Mouse (Mus musculus) intestine, postnatal 0 days (tissue): Measurements from ENCODE around the gene Shisa2. TPM values are rescaled to one million over a fixed set of nuclear protein-coding genes. Genes with fewer than 3 reads are reported as not detected.

ENCODE experiments used
- ATAC-seq: fragments of 200-750 bp; cut with Nextera tagmentation; 2 replicates; pipeline ENCODE4 v1.8.0; 2017; ENCODE audit warnings: mild to moderate bottlenecking, moderate TSS enrichment, moderate library complexity
- H3K27ac ChIP-seq: fragments of 300-500 bp; sonication (generic); 2 replicates; pipeline ENCODE4 v1.5.1; 2014; ENCODE audit warnings: mild to moderate bottlenecking, low read depth, low read length, moderate library complexity
- H3K27me3 ChIP-seq: fragments of 300-500 bp; sonication (generic); replicated peaks from 2 replicates; pipeline ENCODE4 v1.6.1; 2014; ENCODE audit warnings: low read length, mixed read lengths; ENCODE audit not compliant: control insufficient read depth, insufficient read depth
- H3K36me3 ChIP-seq: fragments of 300-500 bp; sonication (generic); 2 replicates; pipeline ENCODE4 v1.6.1; 2014; ENCODE audit warnings: mild to moderate bottlenecking, moderate library complexity; ENCODE audit not compliant: control insufficient read depth, insufficient read depth
- H3K4me1 ChIP-seq: fragments of 300-500 bp; sonication (generic); replicated peaks from 2 replicates; pipeline ENCODE4 v1.6.1; 2014; ENCODE audit warnings: antibody characterized with exemption, low read length, mixed read lengths; ENCODE audit not compliant: control insufficient read depth, insufficient read depth
- H3K4me2 ChIP-seq: fragments of 300-500 bp; sonication (generic); replicated peaks from 2 replicates; pipeline ENCODE4 v1.6.1; 2014; ENCODE audit warnings: low read depth, mild to moderate bottlenecking, moderate library complexity
- H3K4me3 ChIP-seq: fragments of 300-500 bp; sonication (generic); 2 replicates; pipeline ENCODE4 v1.5.1; 2014; ENCODE audit warnings: low read depth, low read length
- H3K9ac ChIP-seq: fragments of 300-500 bp; sonication (generic); 2 replicates; pipeline ENCODE4 v1.6.1; 2014; ENCODE audit warnings: mild to moderate bottlenecking, low read depth, low read length
- H3K9me3 ChIP-seq: fragments of 300-500 bp; sonication (generic); 2 replicates; pipeline ENCODE4 v1.6.1; 2016; ENCODE audit warnings: mixed run types; ENCODE audit not compliant: control insufficient read depth
- CTCF ChIP-seq: sonication (generic); IDR thresholded peaks from 2 replicates; pipeline ENCODE4 v1.5.1; 2016; ENCODE audit warnings: low read depth, mild to moderate bottlenecking, control low read depth, antibody characterized with exemption, moderate library complexity
- WGBS: fragments of 180-500 bp; shearing (Covaris S2); extraction: QIAGEN DNeasy Blood & Tissue Kit; methylation state at CpG from one replicate; pipeline ENCODE4 v1.1.7; 2014; 5-methylcytosine and 5-hydroxymethylcytosine counted together
- polyA plus RNA-seq: library from polyadenylated mRNA; unstranded; fragments of >200 nt; fragmentation: Nextera tagmentation; extraction: Ambion mirVana; gene quantifications from 2 replicates; pipeline ENCODE4 v1.2.1, GENCODE M21; 2015

The Shisa2 gene
- polyA plus RNA-seq, 1 experiment from 2014 or later = 4.6 TPM

GRCm38 (mm10) chr14:59627142-59627680 lies 2.1 kb downstream of the Shisa2 start:
- Histone ChIP-seq H3K9ac (no peak overlapping the region), H3K4me1 (no peaks in the 10 kb centered on the region; the same call in 1 of the 2 replicates), H3K4me3 (peak overlapping the region; percentile 61), H3K36me3 (0 out of 2 replicates have a peak, but pooled peaks cover 6% of the 10 kb centered on the region), H3K27ac (no peak overlapping the region), H3K27me3 (0 out of 2 replicates have a peak, but pooled peaks cover 5% of the 10 kb centered on the region), H3K9me3 (no peaks in the 10 kb centered on the region), H3K4me2 (peak overlapping the region; percentile 99)
- no peak for ATAC-seq
- no peak for TF ChIP-seq CTCF
- 36% methylated on average over 9 of the region's 9 CpGs for WGBS

DNA sequence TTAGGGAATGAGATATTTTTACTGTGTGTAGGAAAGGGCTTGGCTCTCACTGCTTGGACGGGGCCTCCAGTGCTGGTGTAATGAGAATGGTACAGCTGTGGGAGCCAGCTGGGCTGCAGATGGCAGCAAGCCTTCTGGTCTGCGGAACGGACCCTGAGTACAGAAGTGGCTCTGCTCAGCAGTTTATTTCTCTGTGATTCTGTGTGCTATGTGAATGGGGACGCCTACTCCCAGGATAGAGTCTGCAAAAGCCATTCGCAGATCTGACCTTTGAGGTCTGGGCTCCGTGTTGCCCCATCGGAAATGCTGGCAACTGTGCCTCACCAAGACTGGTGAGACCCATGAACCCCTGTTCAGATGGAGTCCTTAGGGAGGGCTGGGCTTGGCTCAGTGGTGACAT lies 2.7 kb downstream of the Shisa2 start:
- no peaks in the 10 kb centered on the region for H3K9me3 ChIP-seq
- 0 out of 2 replicates have a peak, but pooled peaks cover 5% of the 10 kb centered on the region for H3K27me3 ChIP-seq
- H3K4me2 ChIP-seq = peak overlapping the region; percentile 99
- no peaks in the 10 kb centered on the region; the same call in 1 of the 2 replicates for H3K4me1 ChIP-seq
- H3K36me3 ChIP-seq = 0 out of 2 replicates have a peak, but pooled peaks cover 6% of the 10 kb centered on the region
- H3K27ac ChIP-seq = no peak overlapping the region
- WGBS = 32% methylated on average over 7 of the region's 7 CpGs
- no peak overlapping the region; the same call in 1 of the 2 replicates for H3K9ac ChIP-seq
- ATAC-seq = no peak
- TF ChIP-seq CTCF = peak; percentile 41
- H3K4me3 ChIP-seq = peak overlapping the region; percentile 61; the same call in 1 of the 2 replicates

- 90% methylated on average over 15 of the region's 15 CpGs for WGBS
- H3K36me3 ChIP-seq = 0 out of 2 replicates have a peak, but pooled peaks cover 6% of the 10 kb centered on the region
- H3K4me3 ChIP-seq = no peak overlapping the region
- no peak overlapping the region for H3K4me2 ChIP-seq
- no peaks in the 10 kb centered on the region for H3K9me3 ChIP-seq
- no peak overlapping the region for H3K9ac ChIP-seq
- no peak for ATAC-seq
- H3K27me3 ChIP-seq = 0 out of 2 replicates have a peak, but pooled peaks cover 4% of the 10 kb centered on the region
- no peak for TF ChIP-seq CTCF
- no peaks in the 10 kb centered on the region; the same call in 1 of the 2 replicates for H3K4me1 ChIP-seq
- no peak overlapping the region for H3K27ac ChIP-seq
Measured at GRCm38 (mm10) chr14:59629308-59629707, 4.2 kb downstream of the Shisa2 start.

- no peak for TF ChIP-seq CTCF
- no peak overlapping the region for H3K9ac ChIP-seq
- 0 out of 2 replicates have a peak, but pooled peaks cover 6% of the 10 kb centered on the region for H3K36me3 ChIP-seq
- H3K4me3 ChIP-seq = no peak overlapping the region
- no peaks in the 10 kb centered on the region for H3K9me3 ChIP-seq
- no peak overlapping the region for H3K27ac ChIP-seq
- ATAC-seq = no peak
- WGBS = 93% methylated on average over 9 of the region's 9 CpGs
- no peaks in the 10 kb centered on the region; the same call in 1 of the 2 replicates for H3K4me1 ChIP-seq
- no peak overlapping the region for H3K4me2 ChIP-seq
- no peaks in the 10 kb centered on the region for H3K27me3 ChIP-seq
Measured at GRCm38 (mm10) chr14:59630096-59630495, 5.0 kb downstream of the Shisa2 start.

DNA sequence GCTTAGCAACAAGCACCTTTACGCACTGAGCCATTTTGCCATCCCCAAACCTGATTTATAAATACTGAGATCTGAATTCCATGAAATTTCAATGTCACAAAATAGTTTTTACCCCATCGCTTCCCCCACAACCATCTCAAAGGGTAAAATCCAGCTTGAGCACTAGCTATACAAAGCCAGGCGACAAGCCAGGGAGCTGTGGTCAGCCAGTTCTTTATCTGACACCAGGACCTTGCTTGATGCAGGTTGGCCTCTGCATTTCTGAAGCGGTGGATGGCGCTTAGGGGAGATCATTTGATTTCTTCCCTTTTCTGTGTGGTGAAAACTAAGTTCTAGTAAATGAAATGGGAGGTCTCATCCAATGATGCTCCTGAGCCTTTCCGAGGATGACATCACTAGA lies 7.0 kb downstream of the Shisa2 start:
- H3K4me1 ChIP-seq = no peaks in the 10 kb centered on the region; the same call in 1 of the 2 replicates
- no peak overlapping the region for H3K27ac ChIP-seq
- no peak for ATAC-seq
- H3K4me2 ChIP-seq = no peak overlapping the region
- no peak for TF ChIP-seq CTCF
- H3K36me3 ChIP-seq = 0 out of 2 replicates have a peak, but pooled peaks cover 6% of the 10 kb centered on the region
- H3K9me3 ChIP-seq = no peaks in the 10 kb centered on the region
- H3K4me3 ChIP-seq = no peak overlapping the region
- no peaks in the 10 kb centered on the region for H3K27me3 ChIP-seq
- no peak overlapping the region for H3K9ac ChIP-seq
- 93% methylated on average over 6 of the region's 6 CpGs for WGBS

DNA sequence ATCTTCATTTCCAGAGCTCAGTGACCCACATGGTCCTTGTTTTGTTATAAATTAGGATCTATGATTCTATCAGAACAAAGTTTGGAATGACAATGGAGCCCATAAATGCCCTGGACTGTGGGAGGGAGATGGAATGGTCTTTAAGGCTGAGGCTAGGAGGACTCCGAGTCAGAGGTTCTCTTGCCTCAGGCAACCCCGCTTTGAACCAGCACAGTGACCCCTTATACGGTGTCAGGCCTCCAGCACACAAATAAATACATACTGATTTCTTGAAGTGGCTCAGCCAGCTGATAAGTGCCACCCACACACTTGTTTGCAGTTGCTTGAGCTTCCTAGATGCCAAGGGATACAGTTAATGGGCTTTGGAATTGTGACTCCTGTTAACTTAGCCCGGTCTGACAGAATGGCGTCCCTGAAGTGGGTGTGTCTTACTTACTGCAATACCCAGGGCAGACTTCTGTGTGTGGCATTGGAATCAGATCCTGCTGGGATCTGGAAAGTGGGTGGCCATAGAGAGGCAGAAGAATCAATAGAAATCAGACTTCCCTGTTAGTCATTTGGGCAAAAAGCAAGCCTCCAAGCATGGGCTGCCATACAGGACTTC lies 8.3 kb downstream of the Shisa2 start:
- WGBS = 80% methylated on average over 5 of the region's 5 CpGs
- Histone ChIP-seq H3K4me1 (no peaks in the 10 kb centered on the region), H3K27ac (no peak overlapping the region), H3K9ac (no peak overlapping the region), H3K4me2 (no peak overlapping the region), H3K27me3 (no peaks in the 10 kb centered on the region), H3K4me3 (no peak overlapping the region), H3K36me3 (0 out of 2 replicates have a peak, but pooled peaks cover 6% of the 10 kb centered on the region), H3K9me3 (no peaks in the 10 kb centered on the region)
- no peak for ATAC-seq
- TF ChIP-seq CTCF = no peak
